Mouse (Mus musculus) lung, postnatal 36 days (tissue): ENCODE data around the gene CK137956.
A peak's percentile ranks its signal among the peaks of the same experiment; 100 is the strongest.

ENCODE experiments used
- DNase-seq: peaks from one replicate; pipeline ENCODE4 v3.0.0; 2022; ENCODE audit warnings: mixed read lengths

CK137956 gene

DNA sequence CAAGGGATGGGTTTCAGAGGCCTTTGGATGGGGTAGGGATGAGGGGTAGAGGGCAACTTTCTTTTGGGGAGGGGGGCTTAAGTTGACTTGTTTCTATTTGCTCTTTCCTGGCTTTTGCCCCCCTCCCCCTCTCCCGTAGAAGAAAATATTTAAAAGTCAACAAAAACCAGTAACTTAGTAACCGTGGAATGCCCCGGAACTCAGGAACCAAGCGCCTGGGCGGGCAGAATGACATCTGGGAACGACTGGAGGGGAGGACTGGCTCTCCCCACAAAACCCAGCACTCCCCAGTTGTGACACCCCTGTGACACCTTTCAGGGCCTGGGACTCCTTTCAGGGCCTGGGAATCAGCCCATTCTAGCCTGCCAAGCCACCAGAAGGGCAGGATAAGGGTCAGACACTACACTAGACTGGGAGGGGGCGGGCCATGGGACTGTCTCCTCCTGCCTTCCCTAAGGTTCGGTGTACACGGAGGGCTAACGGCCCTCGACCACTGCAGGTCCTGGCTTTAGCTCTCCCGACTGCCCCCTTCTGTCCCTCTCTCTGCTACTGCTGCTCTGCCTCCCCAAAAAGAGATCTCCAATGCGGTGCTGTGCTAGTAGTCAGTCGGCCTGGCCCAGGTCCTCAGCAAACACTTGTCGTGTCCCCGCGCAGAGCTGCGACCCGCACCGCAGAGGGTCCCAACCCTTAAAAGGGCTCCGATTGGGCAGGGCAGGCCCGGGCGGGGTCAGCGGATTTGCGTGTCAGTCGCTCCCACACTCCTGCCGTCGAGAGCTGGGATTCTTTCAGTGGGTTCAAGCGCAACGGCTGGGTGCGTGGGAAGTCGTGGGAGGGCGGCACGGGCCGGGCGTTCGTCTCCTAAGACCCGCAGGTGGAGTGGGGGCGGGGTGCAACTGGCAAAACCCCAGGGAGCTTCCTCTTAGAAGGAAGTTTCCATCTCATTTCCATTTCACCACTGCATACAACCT, at the start of gene CK137956:
Gene CK137956, minus strand, starts transcription at position 51 of the 968 bp plus-strand sequence.
- no peak for DNase-seq

DNA sequence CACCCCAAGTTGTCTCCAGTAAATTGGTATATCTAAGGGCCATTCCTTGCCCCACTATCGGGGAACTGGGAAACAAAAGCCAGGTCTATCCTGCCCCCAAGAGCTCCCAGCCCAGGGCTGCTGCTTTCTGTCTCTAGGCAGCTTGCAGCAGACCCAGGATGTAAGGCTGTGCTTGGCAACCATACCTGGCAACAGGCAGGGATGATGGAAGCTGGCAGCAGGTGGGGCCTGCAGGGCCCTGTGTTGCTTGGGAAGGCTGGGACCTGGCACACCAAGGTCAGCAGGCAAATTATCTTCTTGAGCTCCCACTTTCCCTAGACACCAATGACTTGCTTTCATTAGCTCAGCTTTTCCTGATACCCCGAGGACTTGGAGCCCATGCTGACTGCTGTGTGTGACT, 48.7 kb upstream of the CK137956 start:
- no peak for DNase-seq

DNA sequence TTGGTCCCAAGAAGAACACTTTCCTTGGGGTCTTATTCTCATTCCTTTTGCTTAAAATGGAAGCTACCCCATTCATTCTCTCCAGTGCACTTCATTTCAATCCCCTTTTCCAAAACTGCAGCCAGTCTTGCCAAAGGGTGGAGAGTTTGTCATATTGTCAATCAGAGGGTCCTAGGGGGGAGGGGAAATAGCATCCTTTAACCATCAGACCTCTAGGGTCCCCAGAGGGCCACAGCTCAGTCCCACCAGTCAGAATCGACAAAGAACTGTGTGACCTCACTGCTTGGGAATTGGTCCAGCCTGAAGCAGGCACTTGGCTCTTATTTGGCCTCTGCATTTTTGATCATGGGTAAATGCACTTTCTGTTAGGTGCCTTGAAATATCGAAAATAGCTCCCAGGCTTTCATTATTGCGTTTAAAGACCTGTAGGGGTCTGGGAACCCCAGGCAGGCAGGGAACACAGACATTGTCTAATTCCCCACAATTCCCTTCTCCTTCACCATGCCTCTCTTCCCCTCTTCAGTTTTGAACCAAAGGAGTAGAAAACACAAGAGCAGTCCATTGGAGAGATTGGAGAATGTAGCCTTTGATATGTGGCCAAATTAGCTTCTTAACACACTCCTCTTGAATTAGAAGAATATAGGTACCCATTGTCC, 34.2 kb upstream of the CK137956 start:
- DNase-seq, result no peak

DNA sequence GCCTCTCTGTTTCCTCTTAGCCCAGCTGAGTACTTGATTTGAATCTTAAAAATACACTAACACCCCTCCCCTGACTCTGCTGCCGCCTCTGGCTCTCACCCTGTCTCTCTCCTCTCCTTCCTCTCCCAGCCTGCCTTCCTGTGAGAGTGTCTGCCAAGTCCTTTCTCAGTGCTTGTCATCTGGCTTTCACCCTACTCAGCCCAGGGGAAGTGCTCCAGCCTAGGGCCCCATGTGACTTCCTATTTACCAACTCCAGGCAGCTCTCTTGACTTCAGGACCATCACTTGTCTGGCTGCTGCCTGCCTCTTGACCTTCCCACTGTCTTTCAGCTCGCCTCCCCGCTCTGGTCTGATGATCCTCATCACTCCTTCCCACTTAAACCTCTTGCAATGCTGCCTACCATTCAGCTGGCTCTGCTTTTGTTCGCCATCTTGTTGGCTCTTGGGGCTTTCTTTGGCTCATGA, 31.9 kb upstream of the CK137956 start:
- DNase-seq, result no peak

DNA sequence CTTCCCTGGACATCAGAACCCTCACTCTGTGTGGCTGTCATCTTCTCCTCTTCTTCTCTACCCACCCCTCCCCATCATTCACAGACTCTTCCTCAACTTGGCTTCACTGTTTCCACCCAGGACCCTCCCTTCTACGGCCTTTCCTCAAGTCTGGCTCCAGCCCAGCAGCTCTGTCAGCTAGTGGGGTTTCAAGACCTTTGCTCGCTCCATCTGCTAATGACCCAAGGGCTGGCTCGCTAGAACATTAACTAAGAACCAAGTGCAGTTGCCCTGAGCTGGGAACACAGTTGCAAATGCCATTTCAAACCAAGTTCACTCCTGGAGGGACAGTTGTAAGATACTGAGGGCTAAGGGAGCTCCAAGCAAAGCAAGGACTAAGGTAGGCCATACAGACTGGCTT, 28.5 kb upstream of the CK137956 start:
- no peak for DNase-seq

DNA sequence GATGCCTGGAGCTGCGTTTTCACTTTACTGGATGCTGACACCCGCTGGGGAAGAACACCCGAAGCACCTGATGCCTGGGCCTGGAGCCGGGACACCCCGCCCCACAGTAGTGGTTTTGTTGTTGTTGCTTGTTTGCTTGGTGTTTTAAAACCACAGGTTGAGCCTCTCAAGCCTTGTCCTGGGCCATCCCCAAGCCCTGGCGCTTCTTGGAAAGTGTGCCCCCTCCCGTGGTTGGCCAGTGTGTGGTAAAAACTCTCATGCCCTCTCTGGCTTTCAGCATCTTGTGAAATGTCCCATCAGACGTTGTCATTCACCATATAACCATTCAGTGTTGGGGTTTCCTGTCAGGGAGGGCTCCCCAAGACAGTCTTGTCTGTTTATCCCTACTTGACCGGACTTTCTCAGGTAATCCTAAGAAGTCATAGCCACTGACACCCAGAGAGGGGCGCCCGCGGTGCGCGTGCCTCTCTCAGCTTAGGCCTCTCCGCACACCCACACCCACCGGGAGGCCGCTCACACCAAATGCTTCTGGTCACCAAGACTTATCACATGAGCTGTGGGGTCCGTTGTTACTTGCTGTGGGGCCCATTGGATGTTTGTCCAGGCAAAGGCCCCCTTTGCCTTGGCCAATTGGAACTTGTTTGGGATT, 18.7 kb upstream of the CK137956 start:
- DNase-seq, result no peak

DNA sequence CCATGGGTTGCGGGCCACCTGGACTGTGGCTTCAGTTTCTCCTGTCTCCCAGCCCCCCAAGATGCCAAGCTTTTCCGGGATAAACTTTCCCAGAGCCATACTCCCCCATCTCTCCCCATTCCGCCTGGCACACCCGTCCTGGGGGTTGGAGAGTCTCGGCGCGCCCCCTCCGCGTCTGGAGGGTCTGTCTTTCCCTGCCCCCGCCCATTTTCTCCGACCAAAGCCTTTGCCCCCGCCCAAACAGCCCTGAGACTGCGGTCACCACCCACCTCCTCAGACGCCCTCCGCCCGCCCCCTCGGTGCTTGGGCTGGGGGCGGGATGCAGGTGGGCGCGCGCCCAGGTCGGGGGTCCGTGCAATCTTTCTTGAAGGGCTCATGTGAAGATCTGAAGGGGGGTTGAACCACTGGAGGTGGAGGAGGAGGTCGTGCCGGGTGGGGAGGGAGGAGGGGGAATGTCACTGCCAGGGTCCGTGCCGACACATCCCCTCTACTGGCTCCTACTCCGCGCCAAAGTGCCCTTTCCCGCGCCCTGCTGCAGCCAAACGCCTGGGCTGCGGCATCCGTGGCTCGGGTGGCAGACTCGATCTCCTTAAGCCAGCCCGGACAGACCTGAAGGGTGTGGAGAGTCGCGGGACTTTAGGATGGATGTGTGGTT, 17.9 kb upstream of the CK137956 start:
- no peak for DNase-seq

DNA sequence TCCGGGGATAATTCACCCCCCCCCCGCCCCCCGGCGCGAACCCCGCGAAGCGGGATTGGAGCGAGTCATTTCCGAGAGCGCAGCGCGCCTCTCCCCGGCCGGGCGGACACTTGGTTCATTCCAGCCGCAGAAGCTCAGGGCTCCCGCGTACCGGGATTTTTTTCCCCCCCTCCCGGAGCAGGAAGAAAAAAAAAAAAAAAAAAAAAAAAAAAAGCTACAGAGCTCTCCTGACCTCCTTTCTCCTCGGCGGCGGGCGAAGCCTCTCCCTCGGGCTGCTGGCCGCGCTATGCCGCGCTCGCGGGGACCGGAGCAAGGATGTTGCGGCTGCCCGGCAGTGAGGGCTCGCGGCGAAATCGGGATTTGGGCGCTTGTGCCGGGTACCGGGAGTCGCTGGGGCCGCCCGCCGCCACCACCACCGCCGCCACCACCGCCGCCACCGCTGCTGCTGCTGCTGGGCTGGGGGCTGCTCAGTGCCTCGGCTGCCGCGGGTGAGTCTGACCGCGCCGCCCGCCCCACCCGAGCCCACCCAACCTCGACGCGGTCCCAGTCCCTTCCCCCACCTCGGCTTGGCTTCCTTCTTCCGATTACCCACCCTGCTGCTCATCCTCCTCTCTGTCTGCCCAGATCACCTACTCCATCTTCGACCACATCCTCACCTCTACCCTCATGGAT, 17.2 kb upstream of the CK137956 start, which contains the start of gene Csmd2:
Gene Csmd2, plus strand, starts transcription at position 74 of the 672 bp plus-strand sequence.
- DNase-seq, result no peak

DNA sequence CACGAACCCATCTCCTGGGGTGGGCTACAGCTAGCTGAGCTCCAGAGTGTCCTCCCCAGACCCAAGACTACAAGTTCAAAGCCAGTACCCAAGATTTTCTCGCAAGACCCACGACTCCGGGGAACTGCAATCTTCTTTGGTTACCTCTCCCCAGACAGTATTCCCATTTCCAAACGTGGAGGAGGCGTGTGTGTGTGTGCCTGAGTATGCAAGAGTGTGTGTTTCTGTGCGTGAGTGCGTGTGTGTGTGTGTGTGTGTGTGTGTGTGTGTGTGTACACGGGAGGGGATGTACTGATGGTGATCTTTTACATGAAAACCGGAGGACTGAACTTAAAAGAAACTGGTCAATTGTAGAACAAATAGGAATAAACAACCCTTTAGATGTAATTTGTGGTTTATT, 16.5 kb upstream of the CK137956 start:
- DNase-seq, result no peak

DNA sequence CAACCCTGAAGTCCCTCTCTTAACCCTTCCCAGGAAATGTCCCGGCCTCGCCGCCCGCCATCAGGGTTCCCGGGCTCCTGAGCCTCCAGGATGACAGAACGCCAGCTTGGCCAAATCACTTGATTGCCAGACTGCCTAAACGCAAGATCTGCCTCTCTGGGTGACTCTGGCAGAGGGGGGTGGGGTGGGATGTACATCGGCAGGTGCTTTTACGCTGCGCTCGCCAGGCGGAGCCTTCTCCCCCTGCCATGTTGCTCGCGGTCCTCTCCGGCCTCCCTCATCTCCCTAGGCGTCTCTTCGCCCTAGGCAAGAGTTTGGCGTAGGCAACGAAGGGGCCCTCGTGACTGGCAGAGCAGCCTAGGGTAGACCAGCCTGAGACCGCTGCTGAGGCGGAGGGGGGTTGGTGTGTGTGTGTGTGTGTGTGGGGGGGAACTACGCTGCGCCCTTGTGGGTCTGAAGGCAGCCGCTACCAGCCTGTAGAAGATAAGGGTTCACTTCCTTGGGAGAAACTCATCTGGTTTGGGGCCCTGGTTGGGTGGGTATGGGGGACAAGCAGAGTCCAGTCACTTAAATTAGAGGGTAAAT, 15.8 kb upstream of the CK137956 start:
- no peak for DNase-seq

DNA sequence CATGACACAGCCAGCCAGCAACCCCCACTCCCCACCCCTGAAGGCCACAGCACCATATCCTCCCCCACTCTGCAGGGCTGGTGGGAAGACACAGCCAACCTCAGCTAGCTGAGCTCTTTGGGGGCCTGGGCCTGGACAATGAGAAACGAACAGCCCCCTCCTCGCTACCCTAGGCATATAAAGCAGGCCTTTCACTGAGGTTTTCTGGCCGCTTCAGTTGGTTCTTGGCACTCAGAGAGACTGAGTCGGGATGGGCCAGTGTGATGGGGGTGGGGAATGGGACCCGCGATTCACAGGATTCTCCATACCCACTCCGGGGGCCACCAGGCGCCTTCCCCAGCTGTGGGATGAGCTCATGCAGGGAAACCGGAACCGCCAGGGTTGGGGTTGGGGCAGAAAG, 15.1 kb upstream of the CK137956 start:
- DNase-seq, result no peak

DNA sequence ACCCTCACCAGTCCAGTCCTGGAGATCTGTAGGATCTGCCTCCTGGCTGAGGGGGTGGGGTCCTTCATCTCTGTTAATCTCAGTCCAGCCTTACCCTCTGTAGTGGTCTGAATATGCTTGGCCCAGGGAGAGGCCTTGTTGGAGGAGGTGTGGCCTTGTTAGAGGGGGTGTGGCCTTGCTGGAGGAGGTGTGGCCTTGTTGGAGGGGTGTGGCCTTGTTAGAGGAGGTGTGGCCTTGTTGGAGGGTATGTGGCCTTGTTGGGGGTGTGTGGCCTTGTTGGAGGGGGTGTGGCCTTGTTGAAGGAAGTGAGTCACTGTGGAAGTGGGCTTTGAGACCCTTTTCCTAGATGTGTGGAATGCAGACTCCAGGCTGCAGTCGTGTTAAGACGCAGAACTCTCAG, 13.7 kb upstream of the CK137956 start:
- no peak for DNase-seq

DNA sequence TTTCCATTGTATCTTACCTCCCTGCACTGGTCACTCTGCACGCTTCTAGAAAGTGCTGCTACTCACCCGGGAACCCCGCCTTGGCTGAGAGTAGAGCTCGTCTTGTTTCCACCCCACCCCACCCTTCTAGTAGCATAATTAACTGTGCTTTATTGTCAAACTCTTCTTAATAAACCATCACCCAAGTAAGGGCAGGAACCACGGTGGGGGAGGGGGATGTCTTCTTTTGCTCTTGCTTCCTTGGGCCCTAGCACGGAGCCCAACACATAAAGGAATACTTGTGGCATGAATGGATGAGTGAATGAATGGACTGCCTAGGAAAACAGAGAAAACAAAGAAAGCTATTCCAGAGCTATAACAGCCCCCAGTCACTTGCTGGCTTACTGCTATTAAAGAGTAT, 10.4 kb upstream of the CK137956 start:
- no peak for DNase-seq

DNA sequence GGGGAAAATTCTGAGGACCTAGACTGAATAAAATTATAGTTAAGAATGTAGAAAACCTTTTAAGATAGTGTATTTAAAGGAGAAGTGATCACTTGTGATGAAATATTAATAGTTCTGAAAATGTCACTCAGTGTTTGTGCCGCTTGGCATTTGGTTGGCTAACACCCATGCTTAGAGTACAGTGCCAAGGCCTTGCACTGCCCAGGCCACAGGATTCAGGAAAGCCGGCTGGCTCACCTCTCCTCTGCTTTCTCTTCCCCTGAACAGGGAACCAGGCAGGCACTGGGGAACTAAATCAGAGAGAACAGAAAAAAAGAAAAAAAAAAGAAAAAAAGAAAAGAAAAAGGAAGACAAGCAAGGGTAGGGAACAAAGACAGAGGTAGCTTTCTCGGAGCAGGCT, 2.2 kb upstream of the CK137956 start:
- no peak for DNase-seq

DNA sequence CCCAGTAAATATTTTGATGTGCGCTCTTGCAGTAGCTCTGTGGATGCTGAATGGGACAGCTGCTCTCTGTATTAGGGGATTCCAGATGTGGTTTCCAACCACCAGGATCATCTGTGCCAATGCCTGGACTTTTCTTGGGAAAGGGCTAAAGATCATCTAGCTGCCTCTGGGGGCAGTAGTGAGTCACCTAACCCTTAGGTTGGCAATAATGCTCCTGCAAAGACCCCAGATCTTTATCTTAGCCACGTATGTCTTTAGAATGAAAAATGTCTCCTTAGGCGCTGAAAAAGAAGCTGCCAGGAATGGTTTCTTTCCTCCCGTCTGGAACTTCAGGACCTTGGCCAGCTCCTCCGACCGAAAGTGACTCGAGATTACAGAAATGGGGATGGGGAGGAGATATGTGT, 731 bp downstream of the CK137956 start:
- peak; percentile 7 for DNase-seq

DNA sequence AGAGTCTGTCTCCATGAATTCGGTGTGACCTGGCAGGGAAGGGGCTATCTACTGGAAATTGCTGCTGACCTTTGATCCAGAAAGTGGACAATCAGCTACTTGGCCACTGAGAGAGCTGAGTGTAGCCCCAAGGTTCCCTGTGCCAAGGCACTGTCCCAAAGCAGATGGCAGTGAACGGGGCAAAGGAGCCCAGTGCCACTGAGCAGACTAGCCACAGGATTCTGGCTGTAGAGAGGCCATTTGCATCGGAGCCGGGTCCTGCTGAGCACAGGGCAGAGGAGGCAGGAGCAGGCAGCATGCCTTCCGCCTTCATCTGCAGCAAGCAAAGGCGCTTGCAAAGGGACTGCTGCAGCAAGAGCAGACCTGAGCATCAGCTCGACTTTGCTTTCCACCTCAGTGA, 1.6 kb downstream of the CK137956 start:
- no peak for DNase-seq

DNA sequence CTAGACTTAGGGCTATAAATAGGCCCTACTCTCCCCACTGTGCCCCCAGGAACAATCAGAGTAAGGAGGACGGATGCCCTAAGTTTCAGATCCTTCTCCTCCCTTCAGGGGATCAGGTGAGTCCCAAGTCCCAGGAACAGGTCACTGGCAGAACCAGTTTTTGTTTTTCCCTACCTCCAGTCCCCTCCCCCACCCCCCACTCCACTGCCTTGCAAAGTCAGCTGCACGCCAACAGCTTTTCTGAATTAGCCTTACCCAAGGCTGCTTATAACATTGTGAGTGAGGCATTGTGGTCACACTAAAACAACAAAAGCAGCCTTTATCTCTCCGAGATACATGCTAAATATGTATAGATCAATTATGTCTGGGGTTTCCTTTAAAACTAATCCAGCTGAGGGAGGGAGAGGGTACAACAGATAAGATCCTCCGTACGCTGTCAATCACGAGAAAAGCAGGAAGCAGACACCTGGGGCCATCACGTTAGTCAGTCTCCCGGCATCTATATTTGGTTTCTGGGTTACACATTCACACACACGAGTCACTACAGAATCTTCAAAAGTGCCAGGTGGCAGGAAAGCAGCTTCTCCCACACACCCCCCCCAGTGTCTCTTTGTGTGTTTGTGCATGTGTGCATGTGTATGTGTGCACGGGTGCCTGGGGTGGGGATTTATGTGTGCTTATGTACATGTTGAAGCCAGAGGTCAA, 17.6 kb downstream of the CK137956 start:
- no peak for DNase-seq

DNA sequence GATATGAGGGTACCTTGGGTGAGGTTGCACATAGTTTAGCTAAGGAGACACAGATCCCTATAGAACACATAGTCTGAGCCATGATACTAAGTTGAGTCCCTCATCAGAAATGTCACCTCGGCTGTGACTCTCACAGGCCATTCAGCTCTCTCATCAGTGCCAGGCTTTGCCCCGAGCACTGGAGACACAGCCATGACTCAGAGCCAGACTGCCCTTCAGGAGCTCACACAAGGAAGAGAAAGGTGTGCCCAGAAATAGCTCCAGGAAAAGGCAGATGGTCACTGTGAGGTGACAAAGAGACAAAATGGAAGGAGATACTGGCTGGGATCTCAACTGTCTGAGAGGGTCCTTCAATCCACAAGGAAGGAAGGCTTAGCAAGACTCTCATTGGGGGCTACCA, 23.1 kb downstream of the CK137956 start:
- no peak for DNase-seq

DNA sequence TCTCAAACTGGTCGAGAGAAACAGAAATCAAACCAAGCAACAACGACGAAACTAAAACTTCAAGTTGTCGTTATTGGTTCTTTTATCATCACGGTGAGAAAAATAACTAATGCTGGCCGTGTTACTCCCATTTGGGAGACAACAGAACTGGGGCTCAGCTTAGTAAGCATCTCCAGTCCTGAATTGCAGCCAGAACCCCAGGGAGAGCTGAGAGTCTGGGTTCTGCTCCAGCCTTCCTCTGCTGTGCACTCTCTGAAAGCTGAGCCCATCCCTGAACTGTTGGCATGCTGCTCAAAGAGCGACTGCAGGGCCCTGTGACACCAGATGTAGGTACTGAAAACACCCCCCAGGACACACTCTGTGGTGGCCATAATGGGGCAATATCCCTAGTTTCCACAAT, 33.3 kb downstream of the CK137956 start:
- DNase-seq, result no peak

DNA sequence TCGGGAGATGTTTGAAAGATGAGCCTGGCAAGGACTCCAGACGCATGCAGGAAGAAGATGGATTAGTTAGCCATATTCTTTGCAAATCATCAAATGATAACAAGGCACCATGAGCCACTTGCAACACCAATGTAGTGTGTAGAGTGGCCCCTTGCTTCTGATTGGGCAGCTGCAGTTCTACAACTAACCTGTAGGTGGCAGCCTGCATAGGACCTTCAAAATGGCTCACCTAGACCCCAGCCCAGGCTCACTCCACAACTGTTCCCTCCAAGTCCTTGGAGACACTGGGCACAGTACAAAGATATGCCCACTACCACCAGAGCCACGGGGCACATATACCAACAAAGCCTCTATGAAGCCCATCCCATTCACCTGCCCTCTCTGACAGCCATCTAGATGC, 35.4 kb downstream of the CK137956 start:
- DNase-seq, result peak; percentile 9

DNA sequence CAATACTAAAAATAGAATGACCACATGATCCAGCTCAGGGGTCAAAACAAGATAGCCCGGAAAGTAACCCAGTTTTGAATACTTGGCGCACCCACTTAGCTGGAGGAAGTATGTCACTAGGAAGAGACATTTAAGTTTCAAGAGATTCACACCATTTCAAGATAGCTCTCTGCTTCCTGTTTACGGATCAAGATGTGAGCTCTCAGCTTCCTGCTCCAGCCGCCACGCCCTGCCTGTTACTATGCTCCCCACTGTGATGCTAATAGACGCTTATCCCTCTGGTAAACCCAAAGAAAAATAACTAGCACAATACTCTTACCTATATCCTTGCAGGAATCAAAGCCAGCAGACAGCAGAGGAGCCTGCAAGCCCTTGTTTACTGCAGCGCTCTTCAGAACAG, 57.2 kb downstream of the CK137956 start:
- DNase-seq, result no peak
